Mouse (Mus musculus) G1E (cell line): ENCODE data around the gene Uap1.

Experiments
- CTCF ChIP-seq: IDR thresholded peaks from 2 replicates; pipeline ENCODE4 v1.5.1; 2012; ENCODE audit warnings: low read depth, low read length, inconsistent platforms, mixed read lengths
- GATA1 ChIP-seq: IDR thresholded peaks from 2 replicates; pipeline ENCODE4 v1.6.1; 2012; ENCODE audit warnings: borderline replicate concordance, low read length, inconsistent platforms, mixed read lengths
- GATA2 ChIP-seq: IDR thresholded peaks from 2 replicates; pipeline ENCODE4 v1.6.1; 2012; ENCODE audit warnings: low read depth, low read length, inconsistent platforms, borderline replicate concordance
- POLR2AphosphoS5 ChIP-seq: IDR thresholded peaks from 2 replicates; pipeline ENCODE4 v1.6.1; 2012; ENCODE audit warnings: low read depth, low read length, inconsistent platforms; ENCODE audit not compliant: insufficient replicate concordance
- TAL1 ChIP-seq: conservative IDR thresholded peaks from 2 replicates; pipeline ENCODE4 v1.6.1; 2012; ENCODE audit warnings: low read depth, low read length, inconsistent platforms, mixed read lengths

DNA sequence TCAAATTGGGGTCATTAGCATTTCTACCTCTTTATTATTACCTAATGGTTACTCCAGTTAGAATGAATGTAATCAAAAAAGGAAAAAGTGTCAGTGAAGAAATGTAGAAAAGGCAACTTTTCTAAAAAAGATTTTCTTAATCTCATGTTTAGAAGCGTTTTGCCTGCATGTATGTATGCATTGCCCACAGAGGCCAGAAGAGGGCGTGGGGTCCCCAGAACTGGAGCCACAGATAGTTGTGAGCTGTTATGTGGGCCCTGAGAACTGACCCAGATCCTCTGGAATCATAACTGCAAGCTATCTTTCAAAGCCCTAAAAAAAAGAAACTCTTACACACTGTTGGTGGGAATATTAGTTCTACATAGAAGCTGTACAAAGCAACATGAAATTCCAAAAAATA is 19.5 kb downstream of the Uap1 start:
- no peak for TF ChIP-seq CTCF
- no peak for TF ChIP-seq TAL1
- no peak for TF ChIP-seq GATA1
- TF ChIP-seq POLR2AphosphoS5, result no peak
- no peak for TF ChIP-seq GATA2
